Mouse (Mus musculus): Measurements from ENCODE around the gene Cdk7.

Gene Cdk7

GRCm38 (mm10) chr13:100725194-100725593 lies 5.5 kb downstream of the Cdk7 start:
- no peak for DNase-seq (ENCODE audit: low read depth, low spot score)

GRCm38 (mm10) chr13:100724051-100724754 lies 6.5 kb downstream of the Cdk7 start:
- DNase-seq (ENCODE audit: low read depth, low spot score): peak; percentile 59

- peak; percentile 80 for DNase-seq (ENCODE audit: low read depth, low spot score)
Observed at GRCm38 (mm10) chr13:100721656-100722055, 9.1 kb downstream of the Cdk7 start.

- no peak for DNase-seq (ENCODE audit: low read depth, low spot score)
Observed at GRCm38 (mm10) chr13:100715467-100715866, 15.3 kb downstream of the Cdk7 start.

GRCm38 (mm10) chr13:100706206-100706605 lies 24.5 kb downstream of the Cdk7 start:
- DNase-seq (ENCODE audit: low read depth, low spot score): no peak

- peak; percentile 57 for DNase-seq (ENCODE audit: low read depth, low spot score)
Observed at GRCm38 (mm10) chr13:100703468-100703867, 27.3 kb downstream of the Cdk7 start.

GRCm38 (mm10) chr13:100698866-100699265 lies 31.9 kb downstream of the Cdk7 start:
- DNase-seq (ENCODE audit: low read depth, low spot score): no peak

GRCm38 (mm10) chr13:100697541-100697940 lies 33.2 kb downstream of the Cdk7 start:
- no peak for DNase-seq (ENCODE audit: low read depth, low spot score)

- DNase-seq (ENCODE audit: low read depth, low spot score): peak; percentile 67
Observed at GRCm38 (mm10) chr13:100687513-100687912, 43.2 kb downstream of the Cdk7 start.

- DNase-seq (ENCODE audit: low read depth, low spot score): peak; percentile 67
Observed at GRCm38 (mm10) chr13:100684355-100684754, 46.4 kb downstream of the Cdk7 start.

- no peak for DNase-seq (ENCODE audit: low read depth, low spot score)
Observed at GRCm38 (mm10) chr13:100682837-100683236, 47.9 kb downstream of the Cdk7 start.

- DNase-seq (ENCODE audit: low read depth, low spot score): no peak
Observed at GRCm38 (mm10) chr13:100681615-100682014, 49.1 kb downstream of the Cdk7 start.

- DNase-seq (ENCODE audit: low read depth, low spot score): no peak
Observed at GRCm38 (mm10) chr13:100675936-100676635, 54.7 kb downstream of the Cdk7 start.

- no peak for DNase-seq (ENCODE audit: low read depth, low spot score)
Observed at GRCm38 (mm10) chr13:100670181-100670741, 60.5 kb downstream of the Cdk7 start.

GRCm38 (mm10) chr13:100669291-100670022 lies 61.3 kb downstream of the Cdk7 start, which contains the start of gene Ccdc125:
Gene Ccdc125 (plus strand): TSS chr13:100669717.
- DNase-seq (ENCODE audit: low read depth, low spot score): peak; percentile 66

- DNase-seq (ENCODE audit: low read depth, low spot score): peak; percentile 83
Observed at GRCm38 (mm10) chr13:100659864-100660456, 70.8 kb downstream of the Cdk7 start.

GRCm38 (mm10) chr13:100658091-100658490 lies 72.6 kb downstream of the Cdk7 start:
- DNase-seq (ENCODE audit: low read depth, low spot score): no peak
